Mouse (Mus musculus) ES-Bruce4 (cell line): ENCODE results near the gene Egln1.

ENCODE experiments used
- CTCF ChIP-seq: IDR thresholded peaks from one replicate; pipeline ENCODE4 v1.8.1; 2011; ENCODE audit warnings: low read depth, low read length
- EP300 ChIP-seq: IDR thresholded peaks from 2 replicates; pipeline ENCODE4 v1.6.1; 2011; ENCODE audit warnings: low read depth, low read length; ENCODE audit not compliant: insufficient read depth
- POLR2A ChIP-seq: IDR thresholded peaks from one replicate; pipeline ENCODE4 v1.8.1; 2011; ENCODE audit warnings: low read length; ENCODE audit not compliant: insufficient read depth

- no peak for TF ChIP-seq POLR2A
- no peak for TF ChIP-seq EP300
- no peak for TF ChIP-seq CTCF
These were observed 88.9 kb downstream of the Egln1 start for GRCm38 (mm10) chr8:124860188-124860587.
